Mouse (Mus musculus): ENCODE data around the gene Tspan12. TPM values are rescaled to one million over a fixed set of nuclear protein-coding genes. Genes with fewer than 3 reads are reported as not detected.
A peak's percentile ranks its signal among the peaks of the same experiment; 100 is the strongest.
"Not testable (repeated sequence)": the region's sequence is repeated elsewhere in the genome, so short reads cannot be mapped to it uniquely, and the experiment has no call there.

Tspan12 gene
- 68.6 and 71.1 TPM in 2 replicates for polyA plus RNA-seq (2016; fragmentation: Nextera tagmentation; extraction: Ambion mirVana)

GRCm38 (mm10) chr6:21852344-21852785 is at the start of gene Tspan12:
Gene Tspan12, minus strand, starts transcription at chr6:21852515.
- H3K4me1 ChIP-seq (replicated peaks), result peaks cover 5% of the 10 kb centered on the region
- peak within 1 kb of the TSS; percentile 75 for H3K4me2 ChIP-seq
- H3K9ac ChIP-seq, result peak within 1 kb of the TSS; percentile 86
- H3K27ac ChIP-seq (ENCODE audit: poor library complexity, severe bottlenecking), result peak within 1 kb of the TSS; percentile 98
- WGBS, result under 1% methylated on average over 13 of the region's 13 CpGs
- H3K9me3 ChIP-seq (replicated peaks), result no peaks in the 10 kb centered on the region
- peak; percentile 23; the same call in 1 of the 2 replicates for ATAC-seq (ENCODE audit: insufficient number of reproducible peaks, low FRiP score)
- peaks cover 14% of the 10 kb centered on the region for H3K36me3 ChIP-seq
- H3K4me3 ChIP-seq, result peak within 1 kb of the TSS; percentile 84
- H3K27me3 ChIP-seq (replicated peaks), result no peaks in the 10 kb centered on the region

- Histone ChIP-seq H3K4me1 (replicated peaks) (peaks cover 3% of the 10 kb centered on the region; the same call in 1 of the 2 replicates), H3K9ac (no peak overlapping the region), H3K9me3 (replicated peaks) (no peaks in the 10 kb centered on the region), H3K36me3 (no peaks in the 10 kb centered on the region), H3K27me3 (replicated peaks) (no peaks in the 10 kb centered on the region), H3K4me2 (no peak overlapping the region), H3K4me3 (no peak overlapping the region), H3K27ac (ENCODE audit: poor library complexity, severe bottlenecking) (no peak overlapping the region)
- ATAC-seq (ENCODE audit: insufficient number of reproducible peaks, low FRiP score), result peak; percentile 42; the same call in 1 of the 2 replicates
- 47% methylated on average over 7 of the region's 7 CpGs for WGBS
These were observed 42.1 kb upstream of the Tspan12 start for GRCm38 (mm10) chr6:21894451-21894850.

GRCm38 (mm10) chr6:21889101-21889500 is 36.8 kb upstream of the Tspan12 start:
- H3K4me1 ChIP-seq (replicated peaks), result no peaks in the 10 kb centered on the region
- no peaks in the 10 kb centered on the region for H3K27me3 ChIP-seq (replicated peaks)
- no peak overlapping the region for H3K9ac ChIP-seq
- ATAC-seq (ENCODE audit: insufficient number of reproducible peaks, low FRiP score), result no peak
- H3K27ac ChIP-seq (ENCODE audit: poor library complexity, severe bottlenecking), result no peak overlapping the region
- H3K4me2 ChIP-seq, result no peak overlapping the region
- no peaks in the 10 kb centered on the region for H3K36me3 ChIP-seq
- WGBS, result 82% methylated on average over 2 of the region's 2 CpGs
- no peaks in the 10 kb centered on the region for H3K9me3 ChIP-seq (replicated peaks)
- no peak overlapping the region for H3K4me3 ChIP-seq

- H3K27me3 ChIP-seq (replicated peaks); H3K27ac ChIP-seq (ENCODE audit: poor library complexity, severe bottlenecking); H3K36me3 ChIP-seq; H3K9me3 ChIP-seq (replicated peaks); H3K4me2 ChIP-seq; ATAC-seq (ENCODE audit: insufficient number of reproducible peaks, low FRiP score); H3K4me3 ChIP-seq; H3K9ac ChIP-seq; H3K4me1 ChIP-seq (replicated peaks): not testable (repeated sequence)
These were observed 35.7 kb upstream of the Tspan12 start for GRCm38 (mm10) chr6:21887971-21888370.

- Histone ChIP-seq H3K4me1 (replicated peaks) (no peaks in the 10 kb centered on the region), H3K27me3 (replicated peaks) (no peaks in the 10 kb centered on the region), H3K4me3 (no peak overlapping the region), H3K4me2 (no peak overlapping the region), H3K36me3 (no peaks in the 10 kb centered on the region), H3K9me3 (replicated peaks) (no peaks in the 10 kb centered on the region), H3K27ac (ENCODE audit: poor library complexity, severe bottlenecking) (no peak overlapping the region), H3K9ac (no peak overlapping the region)
- WGBS, result 67% methylated on average over 6 of the region's 6 CpGs
- no peak for ATAC-seq (ENCODE audit: insufficient number of reproducible peaks, low FRiP score)
These were observed 27.2 kb upstream of the Tspan12 start for GRCm38 (mm10) chr6:21879496-21879895.

GRCm38 (mm10) chr6:21867310-21867709 is 15.0 kb upstream of the Tspan12 start:
- Histone ChIP-seq H3K27ac (ENCODE audit: poor library complexity, severe bottlenecking) (no peak overlapping the region), H3K4me2 (no peak overlapping the region; the same call in 1 of the 2 replicates), H3K9me3 (replicated peaks) (no peaks in the 10 kb centered on the region), H3K9ac (no peak overlapping the region), H3K36me3 (no peaks in the 10 kb centered on the region), H3K27me3 (replicated peaks) (no peaks in the 10 kb centered on the region), H3K4me1 (replicated peaks) (peaks cover 17% of the 10 kb centered on the region), H3K4me3 (no peak overlapping the region)
- peak; percentile 75 for ATAC-seq (ENCODE audit: insufficient number of reproducible peaks, low FRiP score)
- 3% methylated on average over 1 of the region's 1 CpGs for WGBS

- Histone ChIP-seq H3K9me3 (replicated peaks) (no peaks in the 10 kb centered on the region), H3K27me3 (replicated peaks) (no peaks in the 10 kb centered on the region), H3K9ac (no peak overlapping the region), H3K36me3 (no peaks in the 10 kb centered on the region), H3K27ac (ENCODE audit: poor library complexity, severe bottlenecking) (no peak overlapping the region), H3K4me2 (no peak overlapping the region), H3K4me3 (no peak overlapping the region), H3K4me1 (replicated peaks) (peaks cover 23% of the 10 kb centered on the region)
- no peak for ATAC-seq (ENCODE audit: insufficient number of reproducible peaks, low FRiP score)
- 69% methylated on average over 8 of the region's 8 CpGs for WGBS
These were observed 11.9 kb upstream of the Tspan12 start for GRCm38 (mm10) chr6:21864179-21864578.

- 24% methylated on average over 1 of the region's 1 CpGs for WGBS
These were observed 11.2 kb upstream of the Tspan12 start for GRCm38 (mm10) chr6:21863561-21863960.

GRCm38 (mm10) chr6:21861316-21861715 is 9.0 kb upstream of the Tspan12 start:
- Histone ChIP-seq H3K9me3 (replicated peaks) (no peaks in the 10 kb centered on the region), H3K36me3 (no peaks in the 10 kb centered on the region), H3K4me3 (no peak overlapping the region), H3K27me3 (replicated peaks) (no peaks in the 10 kb centered on the region), H3K4me1 (replicated peaks) (0 out of 2 replicates have a peak, but pooled peaks cover 12% of the 10 kb centered on the region), H3K9ac (no peak overlapping the region), H3K4me2 (no peak overlapping the region), H3K27ac (ENCODE audit: poor library complexity, severe bottlenecking) (no peak overlapping the region)
- ATAC-seq (ENCODE audit: insufficient number of reproducible peaks, low FRiP score), result no peak
- WGBS, result 77% methylated on average over 2 of the region's 2 CpGs

More at GRCm38 (mm10) chr6:21863561-21863960, 11.2 kb upstream of the Tspan12 start:
- H3K9ac ChIP-seq, result no peak overlapping the region
- H3K4me2 ChIP-seq, result no peak overlapping the region
- H3K4me3 ChIP-seq, result no peak overlapping the region
- H3K27ac ChIP-seq (ENCODE audit: poor library complexity, severe bottlenecking), result no peak overlapping the region
- no peaks in the 10 kb centered on the region for H3K36me3 ChIP-seq
- H3K27me3 ChIP-seq (replicated peaks), result no peaks in the 10 kb centered on the region
- no peaks in the 10 kb centered on the region for H3K9me3 ChIP-seq (replicated peaks)
- H3K4me1 ChIP-seq (replicated peaks), result peaks cover 25% of the 10 kb centered on the region
- ATAC-seq (ENCODE audit: insufficient number of reproducible peaks, low FRiP score), result no peak

- H3K27ac ChIP-seq (ENCODE audit: poor library complexity, severe bottlenecking), result no peak overlapping the region
- H3K27me3 ChIP-seq (replicated peaks), result no peaks in the 10 kb centered on the region
- no peak overlapping the region for H3K4me3 ChIP-seq
- 44% methylated on average over 7 of the region's 7 CpGs for WGBS
- no peaks in the 10 kb centered on the region for H3K9me3 ChIP-seq (replicated peaks)
- H3K36me3 ChIP-seq, result no peaks in the 10 kb centered on the region
- peaks cover 17% of the 10 kb centered on the region for H3K4me1 ChIP-seq (replicated peaks)
- ATAC-seq (ENCODE audit: insufficient number of reproducible peaks, low FRiP score), result no peak
- H3K4me2 ChIP-seq, result no peak overlapping the region
- H3K9ac ChIP-seq, result no peak overlapping the region
These were observed 5.5 kb upstream of the Tspan12 start for GRCm38 (mm10) chr6:21857843-21858242.

GRCm38 (mm10) chr6:21855921-21856320 is 3.6 kb upstream of the Tspan12 start:
- Histone ChIP-seq H3K27ac (ENCODE audit: poor library complexity, severe bottlenecking) (no peak overlapping the region), H3K4me1 (replicated peaks) (peaks cover 7% of the 10 kb centered on the region), H3K4me3 (no peak overlapping the region), H3K4me2 (peak overlapping the region; percentile 27), H3K27me3 (replicated peaks) (no peaks in the 10 kb centered on the region), H3K36me3 (no peaks in the 10 kb centered on the region), H3K9me3 (replicated peaks) (no peaks in the 10 kb centered on the region), H3K9ac (no peak overlapping the region)
- no peak for ATAC-seq (ENCODE audit: insufficient number of reproducible peaks, low FRiP score)
- WGBS, result 16% methylated on average over 7 of the region's 7 CpGs

GRCm38 (mm10) chr6:21853342-21853741 is 1.0 kb upstream of the Tspan12 start:
- no peak for ATAC-seq (ENCODE audit: insufficient number of reproducible peaks, low FRiP score)
- H3K4me3 ChIP-seq, result no peak overlapping the region
- no peak overlapping the region for H3K9ac ChIP-seq
- peaks cover 8% of the 10 kb centered on the region for H3K36me3 ChIP-seq
- 29% methylated on average over 6 of the region's 6 CpGs for WGBS
- peaks cover 5% of the 10 kb centered on the region for H3K4me1 ChIP-seq (replicated peaks)
- no peaks in the 10 kb centered on the region for H3K9me3 ChIP-seq (replicated peaks)
- no peak overlapping the region for H3K27ac ChIP-seq (ENCODE audit: poor library complexity, severe bottlenecking)
- H3K27me3 ChIP-seq (replicated peaks), result no peaks in the 10 kb centered on the region
- H3K4me2 ChIP-seq, result peak overlapping the region; percentile 33

Measured in heart, embryonic 12.5 days (tissue).